Mouse (Mus musculus) liver, postnatal 0 days (tissue): Measurements from ENCODE around the gene 1700113H08Rik. TPM values are rescaled to one million over a fixed set of nuclear protein-coding genes. Genes with fewer than 3 reads are reported as not detected.

Experiments used
- ATAC-seq: fragments of 200-750 bp; cut with Nextera tagmentation; 2 replicates; pipeline ENCODE4 v1.8.0; 2017; ENCODE audit warnings: mild to moderate bottlenecking, moderate library complexity
- DNase-seq: peaks from one replicate; pipeline ENCODE4 v3.0.0-alpha.2; 2016
- H3K27ac ChIP-seq: fragments of 300-500 bp; sonication (generic); 2 replicates; pipeline ENCODE4 v1.5.1; 2014; ENCODE audit warnings: antibody characterized with exemption, moderate library complexity, mild to moderate bottlenecking, low read depth
- H3K27me3 ChIP-seq: fragments of 300-500 bp; sonication (generic); 2 replicates; pipeline ENCODE4 v1.6.1; 2014; ENCODE audit warnings: low read length, control low read depth, mixed read lengths; ENCODE audit not compliant: insufficient read depth
- H3K36me3 ChIP-seq: fragments of 300-500 bp; sonication (generic); replicated peaks from 2 replicates; pipeline ENCODE4 v1.6.1; 2014; ENCODE audit warnings: mild to moderate bottlenecking, control low read depth, low read length, moderate library complexity, mixed read lengths; ENCODE audit not compliant: insufficient read depth
- H3K4me1 ChIP-seq: fragments of 300-500 bp; sonication (generic); 2 replicates; pipeline ENCODE4 v1.6.1; 2014; ENCODE audit warnings: antibody characterized with exemption, mild to moderate bottlenecking, control low read depth; ENCODE audit not compliant: insufficient read depth
- H3K4me2 ChIP-seq: fragments of 300-500 bp; sonication (generic); 2 replicates; pipeline ENCODE4 v1.6.1; 2014; ENCODE audit warnings: low read depth, mild to moderate bottlenecking, low read length, moderate library complexity, mixed read lengths
- H3K4me3 ChIP-seq: fragments of 300-500 bp; sonication (generic); 2 replicates; pipeline ENCODE4 v1.5.1; 2014; ENCODE audit warnings: low read depth, low read length
- H3K9ac ChIP-seq: fragments of 300-500 bp; sonication (generic); replicated peaks from 2 replicates; pipeline ENCODE4 v1.6.1; 2014; ENCODE audit warnings: mild to moderate bottlenecking, moderate library complexity
- H3K9me3 ChIP-seq: fragments of 300-500 bp; sonication (generic); 2 replicates; pipeline ENCODE4 v1.6.1; 2016; ENCODE audit warnings: mild to moderate bottlenecking, control low read depth, low read length, mixed read lengths
- CTCF ChIP-seq: sonication (generic); IDR thresholded peaks from 2 replicates; pipeline ENCODE4 v1.5.1; 2016; ENCODE audit warnings: antibody characterized with exemption, low read depth
- EP300 ChIP-seq: IDR thresholded peaks from 2 replicates; pipeline ENCODE4 v1.6.1; 2016; ENCODE audit warnings: antibody characterized with exemption, low read depth, mild to moderate bottlenecking
- WGBS: fragments of 180-500 bp; shearing (Covaris S2); extraction: QIAGEN DNeasy Blood & Tissue Kit; methylation state at CpG from one replicate; pipeline ENCODE4 v1.1.7; 2014; ENCODE audit not compliant: insufficient replicate concordance; 5-methylcytosine and 5-hydroxymethylcytosine counted together
- polyA plus RNA-seq: library from polyadenylated mRNA; unstranded; fragments of >200 nt; fragmentation: Nextera tagmentation; extraction: Ambion mirVana; gene quantifications from 2 replicates; pipeline ENCODE4 v1.2.1, GENCODE M21; 2015

1700113H08Rik gene
- polyA plus RNA-seq, 1 experiment from 2014 or later, result not detected

DNA sequence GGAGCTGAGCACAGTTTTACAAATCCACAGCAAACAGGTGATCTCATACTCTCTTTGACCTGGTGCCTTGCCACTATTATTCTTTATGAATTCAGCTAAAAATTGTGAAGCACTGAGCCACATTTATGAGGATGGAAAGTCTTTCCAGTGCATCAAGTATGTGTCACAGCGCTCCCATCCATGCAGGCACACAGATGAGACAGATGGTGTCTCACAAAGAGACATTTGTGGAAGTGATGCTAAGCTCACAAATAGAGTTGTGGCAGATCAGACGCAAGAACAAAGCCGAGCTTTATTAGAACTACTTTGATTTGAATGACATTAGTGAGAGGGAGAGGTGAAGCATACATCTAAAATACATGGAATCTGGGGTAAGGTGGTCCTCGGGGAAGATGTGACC lies 153.2 kb downstream of the 1700113H08Rik start:
- no peak for DNase-seq
- no peak overlapping the region for H3K27ac ChIP-seq
- H3K9me3 ChIP-seq, result no peaks in the 10 kb centered on the region
- TF ChIP-seq CTCF (no peak), EP300 (no peak)
- no peaks in the 10 kb centered on the region for H3K27me3 ChIP-seq
- no peak overlapping the region for H3K4me3 ChIP-seq
- H3K36me3 ChIP-seq, result no peaks in the 10 kb centered on the region
- H3K4me1 ChIP-seq, result no peaks in the 10 kb centered on the region
- H3K4me2 ChIP-seq, result no peak overlapping the region
- no peak overlapping the region for H3K9ac ChIP-seq
- ATAC-seq, result no peak
- 71% methylated on average over 4 of the region's 4 CpGs for WGBS

DNA sequence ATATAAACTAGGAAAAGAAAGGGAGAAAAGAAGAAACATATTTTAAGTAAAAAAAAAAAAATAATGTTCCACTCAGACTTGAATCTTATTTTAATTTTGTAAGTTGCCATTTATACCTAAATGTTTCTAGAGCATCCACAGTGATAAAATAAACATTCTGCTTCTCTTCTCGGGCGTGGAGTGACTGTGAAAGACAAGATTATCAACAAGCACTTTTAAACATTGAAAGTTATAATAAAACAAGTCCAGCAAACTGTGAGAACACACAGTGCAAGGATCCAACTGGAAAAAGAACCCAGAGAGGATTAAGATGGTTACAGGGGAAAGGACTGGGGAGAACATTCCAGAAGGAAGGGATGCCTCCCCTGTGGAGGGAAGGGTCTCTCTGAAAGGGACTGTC lies 155.0 kb downstream of the 1700113H08Rik start:
- no peaks in the 10 kb centered on the region for H3K4me1 ChIP-seq
- DNase-seq (no peak), ATAC-seq (no peak)
- no peak overlapping the region for H3K4me3 ChIP-seq
- no peaks in the 10 kb centered on the region for H3K27me3 ChIP-seq
- TF ChIP-seq CTCF (no peak), EP300 (no peak)
- no peaks in the 10 kb centered on the region for H3K9me3 ChIP-seq
- no peak overlapping the region for H3K27ac ChIP-seq
- H3K4me2 ChIP-seq, result no peak overlapping the region
- H3K36me3 ChIP-seq, result no peaks in the 10 kb centered on the region
- no peak overlapping the region for H3K9ac ChIP-seq
- WGBS, result 54% methylated on average over 2 of the region's 2 CpGs

DNA sequence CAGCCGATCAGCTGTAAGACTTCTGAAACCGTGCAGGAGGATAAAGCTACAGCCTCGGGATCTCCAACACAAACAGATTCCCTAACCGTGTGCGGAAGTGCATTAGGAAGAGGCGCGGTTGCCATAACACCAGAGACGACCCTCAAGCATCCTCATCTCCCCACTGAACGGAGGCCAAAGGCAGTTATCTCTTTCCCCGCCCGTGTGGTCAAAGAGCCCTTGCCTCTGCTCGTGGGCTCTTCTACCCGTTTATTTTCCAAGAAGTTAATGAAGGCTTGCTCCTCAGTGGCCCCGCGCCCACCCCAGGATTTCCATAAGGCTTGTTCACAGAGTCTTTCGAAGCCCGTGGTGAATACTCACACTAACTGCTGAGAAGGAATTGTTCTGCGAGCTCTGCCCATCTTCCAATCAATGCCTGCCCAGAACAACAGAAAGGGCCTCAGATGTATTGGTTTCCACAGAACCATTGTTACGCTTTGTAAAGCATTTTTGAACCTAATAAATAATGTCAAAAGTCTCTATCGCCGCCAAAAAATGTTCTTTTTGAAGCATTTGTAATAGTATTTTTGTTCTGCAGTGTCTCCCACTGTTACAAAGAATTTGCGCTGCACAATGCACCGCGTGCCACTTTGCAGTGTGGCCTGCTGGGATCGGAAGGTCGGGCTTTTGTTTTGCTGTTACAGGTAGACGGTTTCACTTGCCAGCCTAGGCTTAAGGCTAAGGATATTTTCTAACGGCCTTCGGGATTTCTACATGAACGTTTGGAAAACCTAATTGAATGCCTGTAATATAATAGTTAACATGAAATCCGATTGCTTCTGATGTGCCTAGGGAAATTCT lies 172.4 kb downstream of the 1700113H08Rik start:
- WGBS, result 65% methylated on average over 31 of the region's 31 CpGs
- H3K36me3 ChIP-seq, result no peaks in the 10 kb centered on the region
- no peaks in the 10 kb centered on the region for H3K4me1 ChIP-seq
- H3K4me2 ChIP-seq, result no peak overlapping the region
- H3K9ac ChIP-seq, result no peak overlapping the region
- ATAC-seq (no peak), DNase-seq (no peak)
- H3K27me3 ChIP-seq, result no peaks in the 10 kb centered on the region
- H3K9me3 ChIP-seq, result no peaks in the 10 kb centered on the region
- no peak for TF ChIP-seq EP300
- TF ChIP-seq CTCF, result no peak
- no peak overlapping the region for H3K27ac ChIP-seq
- no peak overlapping the region for H3K4me3 ChIP-seq

DNA sequence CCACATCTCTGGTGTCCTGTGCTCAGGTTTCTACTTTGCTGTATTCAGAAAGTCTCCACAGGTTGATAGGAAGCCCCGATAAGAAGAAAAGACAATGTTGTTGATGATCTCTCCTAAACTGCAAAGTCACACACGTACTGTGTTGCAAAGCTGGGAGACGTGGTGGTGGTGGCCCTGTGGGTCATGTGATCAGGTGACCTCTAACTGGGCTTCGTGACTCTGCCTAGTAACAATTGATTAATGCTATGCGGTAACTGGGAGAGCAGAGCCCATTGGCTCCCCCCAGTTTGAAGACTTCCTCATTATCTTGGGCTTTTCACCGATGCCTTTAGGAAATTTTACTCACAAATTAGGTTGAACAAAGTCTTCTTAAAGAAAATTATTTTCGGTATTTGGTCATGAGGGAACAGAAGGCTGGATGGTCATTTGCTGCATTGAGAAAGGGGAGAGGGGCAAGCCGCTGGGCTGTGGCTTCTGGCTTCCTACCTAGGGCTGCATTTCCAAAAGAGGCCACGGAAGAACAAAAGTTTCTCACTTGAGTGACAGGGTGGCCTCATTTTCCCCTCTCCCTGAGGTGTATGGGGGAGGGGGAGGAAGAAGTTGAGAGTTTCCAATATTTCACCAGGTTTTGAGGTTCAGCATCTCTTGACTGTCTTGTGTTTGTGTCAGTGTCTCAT lies 181.6 kb downstream of the 1700113H08Rik start:
- Histone ChIP-seq H3K4me2 (no peak overlapping the region), H3K36me3 (no peaks in the 10 kb centered on the region), H3K9ac (no peak overlapping the region), H3K9me3 (no peaks in the 10 kb centered on the region), H3K4me1 (no peaks in the 10 kb centered on the region), H3K27ac (no peak overlapping the region), H3K27me3 (no peaks in the 10 kb centered on the region), H3K4me3 (no peak overlapping the region)
- 72% methylated on average over 9 of the region's 9 CpGs for WGBS
- no peak for DNase-seq
- TF ChIP-seq CTCF (no peak), EP300 (no peak)
- ATAC-seq, result no peak

DNA sequence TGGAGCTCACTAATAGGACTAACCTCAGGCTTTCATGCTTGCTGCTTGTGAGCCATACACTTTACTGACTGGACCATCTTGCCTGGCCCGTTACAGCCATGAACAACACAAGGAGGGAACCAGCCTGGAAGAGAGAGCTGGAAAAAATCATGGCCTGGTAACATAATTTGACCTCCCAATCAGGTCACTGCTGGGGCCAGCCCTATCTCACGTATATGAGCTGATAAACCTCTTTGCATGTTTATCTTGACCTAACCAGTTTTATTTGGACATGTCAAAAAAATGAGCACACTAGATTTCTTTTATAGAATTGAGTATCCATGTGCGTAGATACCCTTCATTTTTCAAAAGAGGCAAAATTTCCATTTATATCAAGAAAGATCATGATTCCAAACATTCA lies 213.9 kb downstream of the 1700113H08Rik start:
- Histone ChIP-seq H3K27ac (no peak overlapping the region), H3K4me2 (no peak overlapping the region), H3K36me3 (no peaks in the 10 kb centered on the region), H3K27me3 (no peaks in the 10 kb centered on the region), H3K4me1 (no peaks in the 10 kb centered on the region), H3K9me3 (no peaks in the 10 kb centered on the region), H3K4me3 (no peak overlapping the region), H3K9ac (no peak overlapping the region)
- 57% methylated on average over 3 of the region's 3 CpGs for WGBS
- TF ChIP-seq CTCF (no peak), EP300 (no peak)
- DNase-seq (no peak), ATAC-seq (no peak)

DNA sequence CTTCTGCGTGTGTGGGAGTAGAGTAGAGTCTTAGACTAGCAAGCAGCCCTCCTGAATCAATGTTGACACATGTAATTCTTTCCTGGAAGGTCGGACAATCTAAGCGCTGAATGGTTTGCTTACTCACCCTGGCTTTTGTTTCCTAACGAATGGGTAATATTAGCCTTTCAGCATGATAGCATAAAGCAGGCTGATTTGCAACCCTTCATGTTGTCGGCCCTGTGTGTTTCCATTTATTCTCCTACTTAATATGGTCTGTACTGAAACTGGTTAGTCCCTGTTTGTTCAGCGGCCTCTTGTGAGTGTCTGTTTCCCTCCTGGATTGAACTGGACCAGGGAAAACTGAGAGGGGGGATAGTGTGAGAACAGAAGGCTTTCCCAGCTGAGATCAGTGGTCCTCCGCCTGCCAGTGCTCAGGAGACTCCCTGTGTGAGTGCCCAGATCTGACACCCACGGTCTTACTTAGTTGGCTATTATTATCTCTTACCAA lies 214.3 kb downstream of the 1700113H08Rik start:
- Histone ChIP-seq H3K36me3 (no peaks in the 10 kb centered on the region), H3K4me1 (no peaks in the 10 kb centered on the region), H3K27ac (no peak overlapping the region), H3K4me3 (no peak overlapping the region), H3K9ac (no peak overlapping the region), H3K27me3 (no peaks in the 10 kb centered on the region), H3K9me3 (no peaks in the 10 kb centered on the region), H3K4me2 (no peak overlapping the region)
- DNase-seq (no peak), ATAC-seq (no peak)
- 52% methylated on average over 8 of the region's 8 CpGs for WGBS
- TF ChIP-seq CTCF (no peak), EP300 (no peak)
